Mouse (Mus musculus) bone marrow macrophage, adult 2 months (primary cell): Measurements from ENCODE around the gene Tdo2. TPM values are rescaled to one million over a fixed set of nuclear protein-coding genes. Genes with fewer than 3 reads are reported as not detected.

Experiments used
- H3K27ac ChIP-seq: 2 replicates; pipeline ENCODE4 v1.5.1; 2012; ENCODE audit warnings: low read depth, low read length; ENCODE audit not compliant: insufficient read depth
- H3K4me1 ChIP-seq: 2 replicates; pipeline ENCODE4 v1.6.1; 2012; ENCODE audit warnings: low read length; ENCODE audit not compliant: control insufficient read depth, insufficient read depth
- H3K4me3 ChIP-seq: 2 replicates; pipeline ENCODE4 v1.5.1; 2012; ENCODE audit warnings: mild to moderate bottlenecking, low read length, moderate library complexity; ENCODE audit not compliant: insufficient read depth
- CTCF ChIP-seq: IDR thresholded peaks from 2 replicates; pipeline ENCODE4 v1.5.1; 2012; ENCODE audit warnings: low read depth, mild to moderate bottlenecking, low read length, moderate library complexity
- POLR2A ChIP-seq: IDR thresholded peaks from 2 replicates; pipeline ENCODE4 v1.6.1; 2012; ENCODE audit warnings: mild to moderate bottlenecking, low read depth, low read length, borderline replicate concordance
- polyA plus RNA-seq: library from polyadenylated mRNA; stranded (reverse); fragments of >200 nt; gene quantifications from 2 replicates; pipeline ENCODE4 v1.2.4, GENCODE M21; 2012; ENCODE audit not compliant: missing spikeins, insufficient read depth, insufficient read length

The Tdo2 gene
- polyA plus RNA-seq, 1 experiment = not detected

GRCm38 (mm10) chr3:81924931-81925330 is 51.1 kb downstream of the Tdo2 start:
- H3K4me1 ChIP-seq = no peaks in the 10 kb centered on the region
- H3K27ac ChIP-seq = no peak overlapping the region
- no peak overlapping the region for H3K4me3 ChIP-seq
- TF ChIP-seq POLR2A (no peak), CTCF (no peak)

- Histone ChIP-seq H3K4me1 (peaks cover 4% of the 10 kb centered on the region; the same call in 1 of the 2 replicates), H3K4me3 (no peak overlapping the region), H3K27ac (no peak overlapping the region)
- TF ChIP-seq POLR2A (no peak), CTCF (no peak)
Observed at GRCm38 (mm10) chr3:81922910-81923309, 53.1 kb downstream of the Tdo2 start.

- H3K27ac ChIP-seq = no peak overlapping the region
- TF ChIP-seq CTCF (no peak), POLR2A (no peak)
- H3K4me3 ChIP-seq = no peak overlapping the region
- H3K4me1 ChIP-seq = peaks cover 4% of the 10 kb centered on the region; the same call in 1 of the 2 replicates
Observed at GRCm38 (mm10) chr3:81919681-81920080, 56.3 kb downstream of the Tdo2 start.

GRCm38 (mm10) chr3:81918215-81918614 is 57.8 kb downstream of the Tdo2 start:
- no peak overlapping the region for H3K27ac ChIP-seq
- no peak overlapping the region for H3K4me3 ChIP-seq
- TF ChIP-seq POLR2A (no peak), CTCF (no peak)
- peaks cover 4% of the 10 kb centered on the region; the same call in 1 of the 2 replicates for H3K4me1 ChIP-seq

GRCm38 (mm10) chr3:81917354-81917935 is 58.6 kb downstream of the Tdo2 start:
- TF ChIP-seq POLR2A (no peak), CTCF (no peak)
- Histone ChIP-seq H3K4me1 (peaks cover 4% of the 10 kb centered on the region; the same call in 1 of the 2 replicates), H3K27ac (no peak overlapping the region), H3K4me3 (no peak overlapping the region)

- TF ChIP-seq POLR2A (no peak), CTCF (no peak)
- H3K4me3 ChIP-seq = no peak overlapping the region
- no peak overlapping the region for H3K27ac ChIP-seq
- peaks cover 4% of the 10 kb centered on the region; the same call in 1 of the 2 replicates for H3K4me1 ChIP-seq
Observed at GRCm38 (mm10) chr3:81916030-81916686, 59.8 kb downstream of the Tdo2 start.

GRCm38 (mm10) chr3:81910286-81911036 is 65.5 kb downstream of the Tdo2 start:
- no peak overlapping the region for H3K27ac ChIP-seq
- no peaks in the 10 kb centered on the region for H3K4me1 ChIP-seq
- TF ChIP-seq POLR2A = no peak
- no peak for TF ChIP-seq CTCF
- no peak overlapping the region for H3K4me3 ChIP-seq

Other genes starting within 250 kb of the Tdo2 start
- gene Ctso, start 43.6 kb downstream of the Tdo2 start, polyA plus RNA-seq = 43.1 and 44.6 TPM in 2 replicates
- gene Asic5, start 6.1 kb upstream of the Tdo2 start, polyA plus RNA-seq = not detected in 2 replicates
- gene Gucy1b1, start 98.5 kb upstream of the Tdo2 start, polyA plus RNA-seq = not detected in 2 replicates
- gene Gucy1a1, start 169.6 kb upstream of the Tdo2 start, polyA plus RNA-seq = not detected in 2 replicates